Mouse (Mus musculus) embryonic facial prominence, embryonic 15.5 days (tissue): ENCODE data around the gene Gimap5. TPM values are rescaled to one million over a fixed set of nuclear protein-coding genes. Genes with fewer than 3 reads are reported as not detected.

ENCODE experiments used
- ATAC-seq: fragments of 200-750 bp; cut with Nextera tagmentation; 2 replicates; pipeline ENCODE4 v1.8.0; 2017; ENCODE audit warnings: low read depth, moderate TSS enrichment; ENCODE audit not compliant: insufficient number of reproducible peaks, low FRiP score, low TSS enrichment
- H3K27ac ChIP-seq: fragments of 300-500 bp; sonication (generic); replicated peaks from 2 replicates; pipeline ENCODE4 v1.5.1; 2015; ENCODE audit warnings: mild to moderate bottlenecking, inconsistent platforms
- H3K27me3 ChIP-seq: fragments of 300-500 bp; sonication (generic); 2 replicates; pipeline ENCODE4 v1.6.1; 2015; ENCODE audit warnings: inconsistent platforms
- H3K36me3 ChIP-seq: fragments of 300-500 bp; sonication (generic); 2 replicates; pipeline ENCODE4 v1.6.1; 2015; ENCODE audit warnings: mild to moderate bottlenecking, inconsistent platforms
- H3K4me1 ChIP-seq: fragments of 300-500 bp; sonication (generic); 2 replicates; pipeline ENCODE4 v1.6.1; 2015; ENCODE audit warnings: inconsistent platforms
- H3K4me2 ChIP-seq: fragments of 300-500 bp; sonication (generic); replicated peaks from 2 replicates; pipeline ENCODE4 v1.6.1; 2015; ENCODE audit warnings: mild to moderate bottlenecking, inconsistent platforms
- H3K4me3 ChIP-seq: fragments of 300-500 bp; sonication (generic); replicated peaks from 2 replicates; pipeline ENCODE4 v1.5.1; 2015; ENCODE audit warnings: mild to moderate bottlenecking, inconsistent platforms
- H3K9ac ChIP-seq: fragments of 300-500 bp; sonication (generic); 2 replicates; pipeline ENCODE4 v1.6.1; 2015; ENCODE audit warnings: inconsistent platforms
- H3K9me3 ChIP-seq: fragments of 300-500 bp; sonication (generic); replicated peaks from 2 replicates; pipeline ENCODE4 v1.6.1; 2016; ENCODE audit warnings: inconsistent platforms
- WGBS: fragments of 180-500 bp; shearing (Covaris S2); methylation state at CpG from one replicate; pipeline ENCODE4 v1.1.7; 2015; 5-methylcytosine and 5-hydroxymethylcytosine counted together
- polyA plus RNA-seq: library from polyadenylated mRNA; unstranded; fragments of >200 nt; fragmentation: Nextera tagmentation; extraction: Ambion mirVana; gene quantifications from 2 replicates; pipeline ENCODE4 v1.2.1, GENCODE M21; 2015

The Gimap5 gene
- polyA plus RNA-seq, 1 experiment from 2014 or later, result 4.6 TPM

DNA sequence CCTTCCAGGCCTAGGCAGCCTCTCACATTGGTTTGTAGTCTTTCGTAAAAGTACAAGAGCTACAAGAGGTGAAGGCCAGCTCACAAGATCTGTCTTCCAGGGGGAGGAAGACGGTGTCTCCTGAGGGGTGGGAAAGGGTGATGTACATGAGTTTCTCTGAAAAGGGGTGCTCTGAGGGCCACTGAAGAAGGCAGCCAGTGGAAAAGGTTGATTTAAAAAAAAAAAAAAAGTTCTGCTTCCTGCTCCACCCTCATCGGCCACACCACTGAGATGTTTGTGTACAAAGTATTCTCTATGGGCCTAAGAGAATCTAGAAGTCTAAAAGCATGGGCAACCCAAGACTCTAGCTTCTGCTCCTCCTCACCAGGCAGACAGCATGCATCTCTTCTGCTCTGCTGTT lies 24.7 kb downstream of the Gimap5 start, which contains the start of gene Gimap3:
TSS of gene Gimap3 (minus strand) at position 156 of the 400 bp plus-strand sequence.
- H3K4me1 ChIP-seq, result no peaks in the 10 kb centered on the region

GRCm38 (mm10) chr6:48772030-48772429 lies 26.0 kb downstream of the Gimap5 start:
- H3K4me2 ChIP-seq, result no peak overlapping the region
- no peak overlapping the region for H3K9ac ChIP-seq
- no peaks in the 10 kb centered on the region for H3K36me3 ChIP-seq
- H3K4me3 ChIP-seq, result no peak overlapping the region
- no peaks in the 10 kb centered on the region; the same call in 1 of the 2 replicates for H3K27me3 ChIP-seq
- H3K4me1 ChIP-seq, result no peaks in the 10 kb centered on the region
- no peak overlapping the region for H3K27ac ChIP-seq
- WGBS, result 7% methylated on average over 8 of the region's 8 CpGs
- ATAC-seq, result 0 out of 2 replicates have a peak, but pooled peaks have one; percentile 51
- no peaks in the 10 kb centered on the region for H3K9me3 ChIP-seq

More for the DNA sequence above, 24.7 kb downstream of the Gimap5 start, which contains the start of gene Gimap3:
- Histone ChIP-seq H3K4me3 (no peak within 1 kb of the TSS), H3K27ac (no peak within 1 kb of the TSS), H3K27me3 (no peaks in the 10 kb centered on the region; the same call in 1 of the 2 replicates), H3K9me3 (no peaks in the 10 kb centered on the region), H3K36me3 (no peaks in the 10 kb centered on the region), H3K4me2 (no peak within 1 kb of the TSS), H3K9ac (no peak within 1 kb of the TSS)
- ATAC-seq, result no peak
- 81% methylated on average over 3 of the region's 3 CpGs for WGBS

GRCm38 (mm10) chr6:48784406-48784805 lies 38.4 kb downstream of the Gimap5 start:
- no peak overlapping the region for H3K4me2 ChIP-seq
- no peaks in the 10 kb centered on the region for H3K27me3 ChIP-seq
- 83% methylated on average over 1 of the region's 1 CpGs for WGBS
- H3K4me3 ChIP-seq, result no peak overlapping the region
- no peaks in the 10 kb centered on the region for H3K9me3 ChIP-seq
- no peaks in the 10 kb centered on the region for H3K4me1 ChIP-seq
- no peak for ATAC-seq
- H3K27ac ChIP-seq, result peak overlapping the region; percentile 55; the same call in 1 of the 2 replicates
- H3K36me3 ChIP-seq, result no peaks in the 10 kb centered on the region
- no peak overlapping the region for H3K9ac ChIP-seq

DNA sequence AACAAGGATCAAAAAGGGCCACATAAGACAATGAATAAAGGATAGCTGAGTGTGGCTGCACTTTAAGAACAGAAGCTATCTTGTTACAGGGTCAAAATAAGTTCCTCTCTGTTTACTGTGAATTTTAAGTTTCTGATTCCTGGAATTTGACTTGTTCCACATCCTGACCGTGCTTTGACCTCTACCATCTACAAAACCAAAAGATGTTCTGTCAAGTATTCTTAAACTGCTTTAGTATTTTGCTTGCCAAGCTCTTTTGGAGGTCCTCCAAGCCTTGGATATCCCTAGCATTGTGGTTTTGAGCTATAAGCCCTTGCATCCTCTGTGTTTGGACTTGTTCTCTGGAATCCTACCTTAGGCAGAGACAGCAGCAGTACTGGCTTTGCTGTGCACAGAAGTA lies 39.2 kb downstream of the Gimap5 start:
- WGBS, result 34% methylated on average over 1 of the region's 1 CpGs
- Histone ChIP-seq H3K36me3 (no peaks in the 10 kb centered on the region), H3K4me3 (no peak overlapping the region), H3K4me1 (no peaks in the 10 kb centered on the region), H3K9me3 (no peaks in the 10 kb centered on the region), H3K9ac (no peak overlapping the region), H3K27ac (no peak overlapping the region), H3K4me2 (no peak overlapping the region), H3K27me3 (no peaks in the 10 kb centered on the region)
- ATAC-seq, result peak; percentile 39; the same call in 1 of the 2 replicates

DNA sequence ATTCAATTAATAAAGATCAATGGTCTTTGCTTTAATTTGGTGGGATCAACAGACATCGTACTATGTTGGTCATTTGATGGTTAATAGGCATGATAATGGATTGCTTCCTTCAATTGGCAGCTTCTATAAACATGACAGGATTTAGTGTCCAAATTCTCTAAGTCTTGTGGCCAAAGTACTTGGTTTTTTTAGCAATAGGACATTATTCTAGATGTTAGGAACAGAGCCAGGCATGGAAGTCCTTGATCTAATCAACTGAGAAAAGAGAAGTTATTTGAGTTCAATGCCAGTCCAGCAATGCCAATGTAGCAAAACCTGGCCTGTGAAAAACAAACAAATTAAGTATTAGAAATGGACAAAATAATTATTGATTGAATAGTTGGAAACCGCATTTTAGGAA lies 39.6 kb downstream of the Gimap5 start:
- no peak overlapping the region for H3K4me2 ChIP-seq
- H3K36me3 ChIP-seq, result no peaks in the 10 kb centered on the region
- H3K9me3 ChIP-seq, result no peaks in the 10 kb centered on the region
- no peaks in the 10 kb centered on the region for H3K27me3 ChIP-seq
- H3K4me1 ChIP-seq, result no peaks in the 10 kb centered on the region
- H3K27ac ChIP-seq, result no peak overlapping the region
- WGBS, result 63% methylated on average over 2 of the region's 2 CpGs
- no peak overlapping the region for H3K4me3 ChIP-seq
- H3K9ac ChIP-seq, result no peak overlapping the region
- no peak for ATAC-seq

- H3K4me1 ChIP-seq, result no peaks in the 10 kb centered on the region
- no peak overlapping the region for H3K4me3 ChIP-seq
- no peak for ATAC-seq
- no peaks in the 10 kb centered on the region for H3K36me3 ChIP-seq
- 80% methylated on average over 2 of the region's 2 CpGs for WGBS
- no peaks in the 10 kb centered on the region for H3K9me3 ChIP-seq
- no peak overlapping the region for H3K27ac ChIP-seq
- no peak overlapping the region for H3K9ac ChIP-seq
- no peak overlapping the region for H3K4me2 ChIP-seq
- no peaks in the 10 kb centered on the region for H3K27me3 ChIP-seq
Measured at GRCm38 (mm10) chr6:48787867-48788266, 41.9 kb downstream of the Gimap5 start.

GRCm38 (mm10) chr6:48801897-48802296 lies 55.9 kb downstream of the Gimap5 start:
- no peaks in the 10 kb centered on the region for H3K27me3 ChIP-seq
- no peak for ATAC-seq
- no peak overlapping the region for H3K9ac ChIP-seq
- H3K4me2 ChIP-seq, result no peak overlapping the region
- no peak overlapping the region for H3K27ac ChIP-seq
- H3K4me3 ChIP-seq, result no peak overlapping the region
- no peaks in the 10 kb centered on the region for H3K36me3 ChIP-seq
- no peaks in the 10 kb centered on the region for H3K4me1 ChIP-seq
- no peaks in the 10 kb centered on the region for H3K9me3 ChIP-seq
- WGBS, result 81% methylated on average over 1 of the region's 1 CpGs

- Histone ChIP-seq H3K4me1 (no peaks in the 10 kb centered on the region), H3K9ac (no peak overlapping the region), H3K27me3 (no peaks in the 10 kb centered on the region), H3K4me3 (no peak overlapping the region), H3K4me2 (no peak overlapping the region), H3K36me3 (no peaks in the 10 kb centered on the region), H3K27ac (no peak overlapping the region), H3K9me3 (no peaks in the 10 kb centered on the region)
- no peak for ATAC-seq
Measured at GRCm38 (mm10) chr6:48803406-48804051, 57.5 kb downstream of the Gimap5 start.

Other genes with a start within 250 kb of the Gimap5 start
- 21.9 and 25.7 TPM in 2 replicates for gene Atp6v0e2, start 208.6 kb upstream of the Gimap5 start, polyA plus RNA-seq
- 11.8 and 13.7 TPM in 2 replicates for gene Lrrc61, start 191.4 kb upstream of the Gimap5 start, polyA plus RNA-seq
- 13.5 and 17.7 TPM in 2 replicates for gene Rarres2, start 173.4 kb upstream of the Gimap5 start, polyA plus RNA-seq
- not detected in 2 replicates for gene Gm45021, start 156.6 kb upstream of the Gimap5 start, polyA plus RNA-seq
- gene Repin1, start 152.3 kb upstream of the Gimap5 start, polyA plus RNA-seq, result 26.6 and 28.6 TPM in 2 replicates
- gene Gm44965, start 152.3 kb upstream of the Gimap5 start, polyA plus RNA-seq, result not detected in 2 replicates
- gene Zfp775, start 144.1 kb upstream of the Gimap5 start, polyA plus RNA-seq, result 5.9 TPM in 2 replicates
- 1.3 and 1.5 TPM in 2 replicates for gene AI854703, start 119.4 kb upstream of the Gimap5 start, polyA plus RNA-seq
- gene Gimap8, start 99.0 kb upstream of the Gimap5 start, polyA plus RNA-seq, result 1.1 and 1.4 TPM in 2 replicates
- gene Gimap9, start 70.1 kb upstream of the Gimap5 start, polyA plus RNA-seq, result 10.6 and 13.0 TPM in 2 replicates
- gene Gimap4, start 61.6 kb upstream of the Gimap5 start, polyA plus RNA-seq, result 12.9 and 13.4 TPM in 2 replicates
- 20.3 and 22.3 TPM in 2 replicates for gene Gimap6, start 38.0 kb upstream of the Gimap5 start, polyA plus RNA-seq
- gene Gm28053, start 27.6 kb upstream of the Gimap5 start, polyA plus RNA-seq, result 0.83 and 1.3 TPM in 2 replicates
- gene Gimap7, start 27.6 kb upstream of the Gimap5 start, polyA plus RNA-seq, result 0.20 TPM in 1 of 2 replicates, not detected in the other
- gene Gimap1, start 7.1 kb upstream of the Gimap5 start, polyA plus RNA-seq, result 10.5 and 13.3 TPM in 2 replicates
- gene Gimap3, start 24.7 kb downstream of the Gimap5 start, polyA plus RNA-seq, result not detected in 2 replicates
- 64.4 and 77.8 TPM in 2 replicates for gene Tmem176a, start 94.7 kb downstream of the Gimap5 start, polyA plus RNA-seq
- 212 and 224 TPM in 2 replicates for gene Tmem176b, start 95.3 kb downstream of the Gimap5 start, polyA plus RNA-seq
- gene Aoc1, start 126.7 kb downstream of the Gimap5 start, polyA plus RNA-seq, result 0.23 TPM in 1 of 2 replicates, not detected in the other
- not detected in 2 replicates for gene 1600015I10Rik, start 183.7 kb downstream of the Gimap5 start, polyA plus RNA-seq
- gene Doxl2, start 228.8 kb downstream of the Gimap5 start, polyA plus RNA-seq, result not detected in 2 replicates
- not detected in 2 replicates for gene Svs1, start 240.7 kb downstream of the Gimap5 start, polyA plus RNA-seq